Comparison of ENCODE assay signal across 12 mouse cellular contexts in genomic region chr11:4983538-4983937, GRCm38 (mm10).
"Had no signal": no experiment of that assay in that cellular context is flagged by ENCODE, and none has a peak within 500 bp of the region (broad histone marks: within the 10 kb centered on the region; RNA-seq: fewer than 3 reads in every experiment).

No protein-coding gene starts in this region.

- H3K27me3 ChIP-seq: liver, embryonic 13.5 days; liver, embryonic 15.5 days; midbrain, embryonic 15.5 days; neural tube, embryonic 12.5 days had no signal

- ATAC-seq: midbrain, embryonic 15.5 days had no signal

- H3K4me3 ChIP-seq: liver, embryonic 15.5 days; midbrain, embryonic 12.5 days; midbrain, embryonic 15.5 days; neural tube, embryonic 12.5 days had no signal

- H3K9me3 ChIP-seq: liver, embryonic 13.5 days; liver, embryonic 15.5 days; midbrain, embryonic 10.5 days; midbrain, embryonic 12.5 days; midbrain, embryonic 15.5 days; neural tube, embryonic 12.5 days had no signal

- H3K36me3 ChIP-seq: liver, embryonic 15.5 days; midbrain, embryonic 12.5 days; midbrain, embryonic 15.5 days; neural tube, embryonic 12.5 days had no signal

- DNase-seq: liver, embryonic 13.5 days; right cerebral cortex, postnatal 25 days; right cerebral cortex, postnatal 4 days; spleen, adult 18-20 months; thymus, adult 18-20 months; thymus, postnatal 36 days had no signal

- H3K4me2 ChIP-seq: lung, embryonic 14.5 days had no signal

- H3K9ac ChIP-seq: lung, embryonic 14.5 days; midbrain, embryonic 15.5 days; neural tube, embryonic 12.5 days had no signal

- H3K27ac ChIP-seq: liver, embryonic 13.5 days; liver, embryonic 15.5 days; midbrain, embryonic 12.5 days; midbrain, embryonic 15.5 days; neural tube, embryonic 12.5 days had no signal
